Mouse (Mus musculus) kidney, postnatal 0 days (tissue): ENCODE measurements around the gene Tbck. TPM values are rescaled to one million over a fixed set of nuclear protein-coding genes. Genes with fewer than 3 reads are reported as not detected.

ENCODE experiments used
- ATAC-seq: fragments of 200-750 bp; cut with Nextera tagmentation; replicated peaks from 2 replicates; pipeline ENCODE4 v1.8.0; 2017; ENCODE audit warnings: low read depth, moderate number of reproducible peaks, moderate TSS enrichment, moderate library complexity; ENCODE audit not compliant: low FRiP score
- DNase-seq: peaks from one replicate; pipeline ENCODE4 v3.0.0-alpha.2; 2016; ENCODE audit warnings: low spot score
- H3K27ac ChIP-seq: fragments of 300-500 bp; sonication (generic); 2 replicates; pipeline ENCODE4 v1.5.1; 2014; ENCODE audit warnings: mild to moderate bottlenecking
- H3K27me3 ChIP-seq: fragments of 300-500 bp; sonication (generic); 2 replicates; pipeline ENCODE4 v1.6.1; 2014; ENCODE audit warnings: low read length, mixed read lengths; ENCODE audit not compliant: insufficient read depth
- H3K36me3 ChIP-seq: fragments of 300-500 bp; sonication (generic); 2 replicates; pipeline ENCODE4 v1.6.1; 2014; ENCODE audit warnings: low read length, mixed read lengths; ENCODE audit not compliant: insufficient read depth
- H3K4me1 ChIP-seq: fragments of 300-500 bp; sonication (generic); replicated peaks from 2 replicates; pipeline ENCODE4 v1.6.1; 2014; ENCODE audit warnings: antibody characterized with exemption, low read length, mixed read lengths; ENCODE audit not compliant: insufficient read depth
- H3K4me2 ChIP-seq: fragments of 300-500 bp; sonication (generic); 2 replicates; pipeline ENCODE4 v1.6.1; 2014; ENCODE audit warnings: mild to moderate bottlenecking, low read length, moderate library complexity, mixed read lengths
- H3K4me3 ChIP-seq: fragments of 300-500 bp; sonication (generic); replicated peaks from 2 replicates; pipeline ENCODE4 v1.5.1; 2014; ENCODE audit warnings: low read depth, low read length
- H3K9ac ChIP-seq: fragments of 300-500 bp; sonication (generic); 2 replicates; pipeline ENCODE4 v1.6.1; 2014; ENCODE audit warnings: low read depth, low read length
- H3K9me3 ChIP-seq: fragments of 300-500 bp; sonication (generic); replicated peaks from 2 replicates; pipeline ENCODE4 v1.6.1; 2016; ENCODE audit warnings: low read length, inconsistent platforms, mixed read lengths
- CTCF ChIP-seq: IDR thresholded peaks from 2 replicates; pipeline ENCODE4 v1.5.1; 2016; ENCODE audit warnings: antibody characterized with exemption, low read depth, mild to moderate bottlenecking, moderate library complexity
- WGBS: fragments of 180-500 bp; shearing (Covaris S2); extraction: QIAGEN DNeasy Blood & Tissue Kit; methylation state at CpG from one replicate; pipeline ENCODE4 v1.1.7; 2014; 5-methylcytosine and 5-hydroxymethylcytosine counted together
- polyA plus RNA-seq: library from polyadenylated mRNA; unstranded; fragments of >200 nt; fragmentation: Nextera tagmentation; extraction: Ambion mirVana; gene quantifications from 2 replicates; pipeline ENCODE4 v1.2.1, GENCODE M21; 2015

Gene Tbck
- polyA plus RNA-seq, 1 experiment from 2014 or later, result 19.6 TPM

DNA sequence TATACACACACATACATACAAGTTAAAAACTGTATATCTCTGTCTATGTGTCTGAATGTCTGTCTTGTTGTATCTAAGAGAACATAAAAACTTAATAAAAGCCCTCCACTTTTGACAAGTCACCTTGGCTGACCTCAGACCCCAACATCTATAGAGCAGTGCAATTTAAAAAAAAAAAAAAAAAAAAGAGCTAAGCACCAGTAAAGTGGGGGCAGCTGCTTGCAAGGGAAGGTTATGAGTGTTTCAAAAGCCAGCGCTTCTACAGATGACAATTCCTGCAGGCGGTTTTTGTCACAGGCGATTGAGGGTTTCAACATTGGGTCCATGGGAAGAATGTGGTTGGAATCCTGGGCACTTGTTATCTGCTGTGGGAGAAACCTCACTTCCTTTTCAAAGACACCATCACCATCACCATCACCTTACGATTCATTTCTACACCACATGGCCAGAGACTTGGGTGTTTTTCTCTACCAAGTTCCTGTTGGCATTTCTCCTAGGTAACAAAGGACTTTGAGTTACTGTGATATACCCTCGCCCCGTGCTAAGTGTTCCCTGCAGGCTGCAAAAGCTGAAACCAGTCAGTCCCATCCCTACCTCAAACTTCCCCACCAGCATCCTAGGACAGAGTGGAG, 202.6 kb downstream of the Tbck start:
- Histone ChIP-seq H3K36me3 (no peaks in the 10 kb centered on the region), H3K9ac (no peak overlapping the region), H3K4me1 (peaks cover 9% of the 10 kb centered on the region; the same call in 1 of the 2 replicates), H3K9me3 (no peaks in the 10 kb centered on the region), H3K27me3 (no peaks in the 10 kb centered on the region), H3K4me3 (no peak overlapping the region), H3K27ac (no peak overlapping the region), H3K4me2 (no peak overlapping the region)
- whole genome bisulfite sequencing, result 92% methylated on average over 6 of the region's 6 CpGs
- no peak for TF ChIP-seq CTCF
- no peak for DNase-seq
- ATAC-seq, result no peak

DNA sequence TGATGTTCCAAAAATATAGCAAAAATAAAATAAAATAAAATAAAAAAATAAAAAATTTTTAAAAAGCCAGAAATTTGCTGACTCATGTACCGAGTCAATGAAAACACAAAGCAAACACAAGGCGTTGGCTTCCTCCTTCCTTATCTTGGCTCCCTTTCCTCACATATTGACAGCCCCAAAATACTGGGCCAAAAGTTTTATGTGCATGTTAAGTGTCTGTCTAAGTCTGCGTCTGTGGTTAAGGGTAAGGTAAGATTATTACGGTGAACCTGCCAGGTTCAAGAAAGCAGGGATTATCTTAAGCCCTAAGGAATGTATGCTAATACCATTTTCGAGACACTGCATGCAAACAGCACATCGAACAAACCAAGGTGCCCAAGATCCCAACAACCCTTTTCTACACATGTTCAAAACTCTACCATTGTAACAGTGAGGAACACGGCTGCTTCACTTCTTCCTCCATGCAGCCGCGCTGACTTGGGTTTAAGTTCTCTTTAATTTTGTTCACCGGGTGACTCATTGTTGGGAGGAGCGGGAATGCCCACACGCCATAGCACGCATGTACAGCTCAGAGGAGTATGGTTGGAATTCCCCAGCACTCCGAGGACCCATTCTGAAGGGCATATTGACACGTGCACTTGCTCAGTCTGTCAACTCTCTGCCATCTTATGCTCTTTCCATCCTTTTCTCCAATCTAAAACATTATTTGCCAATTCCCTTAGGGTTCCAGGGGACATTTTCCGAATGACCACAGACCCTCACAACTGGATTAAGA, 203.3 kb downstream of the Tbck start:
- WGBS, result 88% methylated on average over 16 of the region's 16 CpGs
- Histone ChIP-seq H3K27ac (no peak overlapping the region), H3K4me3 (no peak overlapping the region), H3K4me1 (peaks cover 9% of the 10 kb centered on the region; the same call in 1 of the 2 replicates), H3K27me3 (no peaks in the 10 kb centered on the region), H3K36me3 (no peaks in the 10 kb centered on the region), H3K9ac (no peak overlapping the region), H3K9me3 (no peaks in the 10 kb centered on the region), H3K4me2 (no peak overlapping the region)
- TF ChIP-seq CTCF, result no peak
- DNase-seq (no peak), ATAC-seq (no peak)

Other genes with a start within 250 kb of the Tbck start
- gene Gimd1, start 54.3 kb upstream of the Tbck start, polyA plus RNA-seq, result 2.3 and 2.9 TPM in 2 replicates
- 77.2 and 78.1 TPM in 2 replicates for gene Aimp1, start 226 bp downstream of the Tbck start, polyA plus RNA-seq